Mouse (Mus musculus): Measurements from ENCODE around the gene Emd.
"Not testable (repeated sequence)": the region's sequence is repeated elsewhere in the genome, so short reads cannot be mapped to it uniquely, and the experiment has no call there.

GRCm38 (mm10) chrX:74220099-74220498, 34.4 kb upstream of the Emd start:
- not testable (repeated sequence) for TF ChIP-seq CTCF (IDR thresholded peaks at IDR 0.05; ENCODE audit: borderline replicate concordance, insufficient read depth, low read depth, low read length); POLR2A (IDR thresholded peaks at IDR 0.05; ENCODE audit: borderline replicate concordance, insufficient read depth, low read length)
